Comparison of ENCODE assay signal across 26 mouse cellular contexts in genomic region chr5:8256487-8256886, GRCm38 (mm10).
DNase-seq lines count a peak whose midpoint lies in the region; ATAC-seq and TF ChIP-seq lines count a peak whose summit lies in the region.
"Had no signal": no experiment of that assay in that cellular context is flagged by ENCODE, and none has a peak within 500 bp of the region (broad histone marks: within the 10 kb centered on the region; RNA-seq: fewer than 3 reads in every experiment).

No protein-coding gene starts in this region.

- ATAC-seq in cerebellum, adult (ENCODE audit: insufficient number of reproducible peaks, low FRiP score, low TSS enrichment) = peak; percentile 36; the same call in 1 of the 2 replicates
- no peak for ATAC-seq in midbrain, embryonic 11.5 days (ENCODE audit: low FRiP score)
- ATAC-seq in midbrain, embryonic 13.5 days = no peak
- peak; percentile 89 to 99 for ATAC-seq in hematopoietic stem cell, adult 5-6 weeks (replicated peaks in 1 of 2; ENCODE audit: insufficient read depth in 1 of 2, low FRiP score in 2 of 2, low TSS enrichment in 1 of 2, low read depth in 1 of 2, poor library complexity in 2 of 2, severe bottlenecking in 2 of 2)
- ATAC-seq: activated CD4-positive, CD25-positive, alpha-beta regulatory T cell, adult 4 months; forebrain, embryonic 14.5 days; forebrain, postnatal 0 days had no signal

- no peak overlapping the region for H3K4me3 ChIP-seq in midbrain, embryonic 11.5 days (ENCODE audit: low read depth, low read length)
- H3K4me3 ChIP-seq in midbrain, embryonic 13.5 days (replicated peaks) = no peak overlapping the region
- no peak overlapping the region for H3K4me3 ChIP-seq in layer of hippocampus, adult 2 months
- H3K4me3 ChIP-seq: embryonic facial prominence, embryonic 15.5 days; heart, embryonic 12.5 days; heart, embryonic 15.5 days; hindbrain, embryonic 12.5 days; hindbrain, embryonic 15.5 days had no signal

- H3K36me3 ChIP-seq in midbrain, embryonic 11.5 days (ENCODE audit: control insufficient read depth, insufficient read depth, low read length) = no peaks in the 10 kb centered on the region
- H3K36me3 ChIP-seq in midbrain, embryonic 13.5 days = no peaks in the 10 kb centered on the region
- H3K36me3 ChIP-seq: embryonic facial prominence, embryonic 15.5 days; heart, embryonic 12.5 days; heart, embryonic 15.5 days; hindbrain, embryonic 12.5 days; hindbrain, embryonic 15.5 days had no signal

- no peaks in the 10 kb centered on the region for H3K4me1 ChIP-seq in midbrain, embryonic 11.5 days (ENCODE audit: control insufficient read depth, insufficient read depth, low read length)
- H3K4me1 ChIP-seq in midbrain, embryonic 13.5 days (replicated peaks) = no peaks in the 10 kb centered on the region
- H3K4me1 ChIP-seq: embryonic facial prominence, embryonic 15.5 days; heart, embryonic 12.5 days; heart, embryonic 15.5 days; hindbrain, embryonic 12.5 days; hindbrain, embryonic 15.5 days had no signal

- no peaks in the 10 kb centered on the region for H3K27me3 ChIP-seq in midbrain, embryonic 11.5 days (ENCODE audit: control insufficient read depth, insufficient read depth, low read length)
- H3K27me3 ChIP-seq in midbrain, embryonic 13.5 days = no peaks in the 10 kb centered on the region
- H3K27me3 ChIP-seq: embryonic facial prominence, embryonic 15.5 days; heart, embryonic 12.5 days; heart, embryonic 15.5 days; hindbrain, embryonic 12.5 days; hindbrain, embryonic 15.5 days had no signal

- H3K4me2 ChIP-seq in midbrain, embryonic 11.5 days = no peak overlapping the region
- H3K4me2 ChIP-seq in midbrain, embryonic 13.5 days (replicated peaks) = no peak overlapping the region
- H3K4me2 ChIP-seq: embryonic facial prominence, embryonic 15.5 days; heart, embryonic 12.5 days; heart, embryonic 15.5 days; hindbrain, embryonic 12.5 days; hindbrain, embryonic 15.5 days had no signal

- no peak for DNase-seq in cerebellum, postnatal 36 days
- DNase-seq in heart, adult 11 months = peak; percentile 55
- DNase-seq in heart, postnatal 4 days = no peak
- peak; percentile 51 for DNase-seq in midbrain, embryonic 11.5 days (ENCODE audit: low spot score, missing footprints)
- DNase-seq in layer of hippocampus, adult 2 months (ENCODE audit: low spot score in 2 of 2) = no peak
- DNase-seq: adrenal gland, adult 8-10 months; adrenal gland, postnatal 25 days; cerebellum, adult 9-10 months; cerebellum, postnatal 14 days; embryo, embryonic 11 days; forebrain, postnatal 0 days; gastrocnemius, postnatal 10 days; gastrocnemius, postnatal 36 days; heart, adult 18-20 months; heart, postnatal 10 days; heart, postnatal 36 days had no signal

- TF ChIP-seq CTCF in layer of hippocampus, adult 2 months (conservative IDR thresholded peaks at IDR 0.05) = no peak

- H3K9ac ChIP-seq in midbrain, embryonic 11.5 days (ENCODE audit: low read length) = no peak overlapping the region
- H3K9ac ChIP-seq in midbrain, embryonic 13.5 days (replicated peaks) = no peak overlapping the region
- H3K9ac ChIP-seq: embryonic facial prominence, embryonic 15.5 days; forebrain, postnatal 0 days; heart, embryonic 12.5 days; heart, embryonic 15.5 days; hindbrain, embryonic 12.5 days; hindbrain, embryonic 15.5 days had no signal

- no peak overlapping the region for H3K27ac ChIP-seq in midbrain, embryonic 11.5 days (ENCODE audit: low read depth, low read length)
- H3K27ac ChIP-seq in midbrain, embryonic 13.5 days = no peak overlapping the region
- no peak overlapping the region for H3K27ac ChIP-seq in layer of hippocampus, adult 2 months
- H3K27ac ChIP-seq: embryonic facial prominence, embryonic 15.5 days; heart, embryonic 15.5 days; hindbrain, embryonic 12.5 days; hindbrain, embryonic 15.5 days had no signal

- WGBS in midbrain, embryonic 11.5 days = 98% methylated on average over 4 of the region's 4 CpGs
- 94% methylated on average over 4 of the region's 4 CpGs for WGBS in midbrain, embryonic 13.5 days

- no peaks in the 10 kb centered on the region for H3K9me3 ChIP-seq in midbrain, embryonic 11.5 days (ENCODE audit: control insufficient read depth, low read length)
- no peaks in the 10 kb centered on the region for H3K9me3 ChIP-seq in midbrain, embryonic 13.5 days
- H3K9me3 ChIP-seq: embryonic facial prominence, embryonic 15.5 days; heart, embryonic 12.5 days; heart, embryonic 15.5 days; hindbrain, embryonic 12.5 days; hindbrain, embryonic 15.5 days had no signal

Comparison
In these comparisons a context has a peak if more than half of its experiments do, and no peak if none do; other contexts are left out.
1. DNase-seq: peak in heart, adult 11 months (single experiment) and midbrain, embryonic 11.5 days (single experiment); none in cerebellum, postnatal 36 days (0 of 2), heart, postnatal 4 days (single experiment) and layer of hippocampus, adult 2 months (0 of 2).
2. ATAC-seq: peak in cerebellum, adult (single experiment) and hematopoietic stem cell, adult 5-6 weeks (2 of 2); none in midbrain, embryonic 11.5 days (single experiment) and midbrain, embryonic 13.5 days (single experiment).